Mouse (Mus musculus) thymus, adult 2 months (tissue): ENCODE data around the gene Tdrd9.

Experiments used
- CTCF ChIP-seq: fragments of 200-500 bp; IDR thresholded peaks from 2 replicates; pipeline ENCODE4 v1.5.1; 2012; ENCODE audit warnings: mild to moderate bottlenecking, control low read depth, low read length, moderate library complexity, borderline replicate concordance; ENCODE audit not compliant: control insufficient read depth, poor library complexity, insufficient read depth; ENCODE audit errors: extremely low read depth
- POLR2A ChIP-seq: fragments of 200-500 bp; IDR thresholded peaks from 2 replicates; pipeline ENCODE4 v1.6.1; 2012; ENCODE audit warnings: mild to moderate bottlenecking, low read length, control low read depth, moderate library complexity; ENCODE audit not compliant: control insufficient read depth, poor library complexity, insufficient read depth; ENCODE audit errors: extremely low read depth

DNA sequence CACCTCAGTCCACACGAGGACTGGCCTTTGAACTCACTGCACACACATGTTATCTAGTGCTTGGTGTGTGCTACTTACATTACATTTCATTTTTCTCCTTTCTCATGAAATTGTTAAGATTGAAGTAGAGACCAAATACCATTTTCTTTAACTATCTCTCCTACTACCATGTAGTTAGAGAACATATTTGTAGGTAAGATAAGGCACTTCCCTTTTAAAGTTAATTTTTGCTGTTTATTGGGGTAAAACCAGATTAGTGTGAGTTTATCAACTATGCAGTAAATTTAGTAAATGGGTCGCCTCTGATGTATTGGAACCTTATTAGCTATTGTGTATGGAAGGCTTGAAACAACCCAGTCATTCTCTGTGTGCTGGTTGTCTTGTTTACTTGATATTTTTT, 11.8 kb downstream of the Tdrd9 start:
- no peak for TF ChIP-seq CTCF
- TF ChIP-seq POLR2A, result no peak
